Mouse (Mus musculus) limb, embryonic 11.5 days (tissue): ENCODE data around the gene Matn4. TPM values are rescaled to one million over a fixed set of nuclear protein-coding genes. Genes with fewer than 3 reads are reported as not detected.
A peak's percentile ranks its signal among the peaks of the same experiment; 100 is the strongest.

Experiments used
- ATAC-seq: fragments of 200-750 bp; cut with Nextera tagmentation; 2 replicates; pipeline ENCODE4 v1.8.0; 2017; ENCODE audit warnings: low read depth; ENCODE audit not compliant: insufficient number of reproducible peaks, low FRiP score, low TSS enrichment
- DNase-seq: peaks from one replicate; pipeline ENCODE4 v3.0.0-alpha.2; 2015; ENCODE audit warnings: low spot score
- H3K27ac ChIP-seq: fragments of 300-500 bp; sonication (generic); replicated peaks from 2 replicates; pipeline ENCODE4 v1.5.1; 2014; ENCODE audit warnings: low read depth, mild to moderate bottlenecking, low read length
- H3K27me3 ChIP-seq: fragments of 300-500 bp; sonication (generic); 2 replicates; pipeline ENCODE4 v1.6.1; 2014; ENCODE audit warnings: mild to moderate bottlenecking, low read length, mixed read lengths; ENCODE audit not compliant: control insufficient read depth, insufficient read depth
- H3K36me3 ChIP-seq: fragments of 300-500 bp; sonication (generic); 2 replicates; pipeline ENCODE4 v1.6.1; 2014; ENCODE audit warnings: mild to moderate bottlenecking, low read length, moderate library complexity, mixed read lengths; ENCODE audit not compliant: control insufficient read depth, insufficient read depth
- H3K4me1 ChIP-seq: fragments of 300-500 bp; sonication (generic); 2 replicates; pipeline ENCODE4 v1.6.1; 2014; ENCODE audit warnings: low read length, mixed read lengths; ENCODE audit not compliant: control insufficient read depth, insufficient read depth
- H3K4me2 ChIP-seq: fragments of 300-500 bp; sonication (generic); 2 replicates; pipeline ENCODE4 v1.6.1; 2014; ENCODE audit warnings: low read depth, mild to moderate bottlenecking, moderate library complexity; ENCODE audit not compliant: severe bottlenecking
- H3K4me3 ChIP-seq: fragments of 300-500 bp; sonication (generic); 2 replicates; pipeline ENCODE4 v1.5.1; 2014; ENCODE audit warnings: low read depth, low read length
- H3K9ac ChIP-seq: fragments of 300-500 bp; sonication (generic); 2 replicates; pipeline ENCODE4 v1.6.1; 2014; ENCODE audit warnings: mild to moderate bottlenecking, low read length
- H3K9me3 ChIP-seq: fragments of 300-500 bp; sonication (generic); 2 replicates; pipeline ENCODE4 v1.6.1; 2016; ENCODE audit warnings: low read length; ENCODE audit not compliant: control insufficient read depth
- WGBS: fragments of 180-500 bp; shearing (Covaris S2); extraction: QIAGEN DNeasy Blood & Tissue Kit; methylation state at CpG from one replicate; pipeline ENCODE4 v1.1.7; 2014; 5-methylcytosine and 5-hydroxymethylcytosine counted together
- polyA plus RNA-seq: library from polyadenylated mRNA; unstranded; fragments of >200 nt; fragmentation: Nextera tagmentation; extraction: Ambion mirVana; gene quantifications from 2 replicates; pipeline ENCODE4 v1.2.1, GENCODE M21; 2014

Matn4 gene
- 2.7 and 3.6 TPM in 2 replicates for polyA plus RNA-seq

DNA sequence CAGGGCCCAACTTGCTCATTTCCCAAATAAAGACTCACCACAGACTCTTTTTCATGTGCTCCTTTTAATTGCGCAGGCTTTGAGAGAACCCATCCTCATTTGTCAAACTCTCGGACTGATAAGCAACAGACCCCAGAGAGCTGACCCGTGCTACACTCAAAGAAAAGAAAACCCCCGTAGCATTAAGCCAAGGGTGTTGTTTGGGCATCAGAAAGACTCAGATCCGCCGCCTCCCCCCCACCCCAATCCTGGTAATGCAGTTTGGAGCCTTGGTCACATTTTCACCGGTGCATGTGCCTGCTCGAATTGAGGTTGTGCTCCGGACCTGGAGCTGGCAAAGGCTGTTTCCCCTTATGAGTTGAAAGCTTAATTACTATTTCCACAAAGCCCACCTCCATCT lies at the start of gene Matn4:
Matn4 (minus strand) TSS at position 101 of the 400 bp plus-strand sequence.
- ATAC-seq (no peak), DNase-seq (no peak)
- H3K36me3 ChIP-seq, result no peaks in the 10 kb centered on the region
- peaks cover 13% of the 10 kb centered on the region; the same call in 1 of the 2 replicates for H3K4me1 ChIP-seq
- WGBS, result 3% methylated on average over 9 of the region's 9 CpGs
- peak within 1 kb of the TSS; percentile 31 for H3K4me3 ChIP-seq
- H3K27me3 ChIP-seq, result peaks cover 87% of the 10 kb centered on the region
- H3K27ac ChIP-seq, result no peak within 1 kb of the TSS
- no peaks in the 10 kb centered on the region for H3K9me3 ChIP-seq
- H3K4me2 ChIP-seq, result peak within 1 kb of the TSS; percentile 58
- peak within 1 kb of the TSS; percentile 38; the same call in 1 of the 2 replicates for H3K9ac ChIP-seq

DNA sequence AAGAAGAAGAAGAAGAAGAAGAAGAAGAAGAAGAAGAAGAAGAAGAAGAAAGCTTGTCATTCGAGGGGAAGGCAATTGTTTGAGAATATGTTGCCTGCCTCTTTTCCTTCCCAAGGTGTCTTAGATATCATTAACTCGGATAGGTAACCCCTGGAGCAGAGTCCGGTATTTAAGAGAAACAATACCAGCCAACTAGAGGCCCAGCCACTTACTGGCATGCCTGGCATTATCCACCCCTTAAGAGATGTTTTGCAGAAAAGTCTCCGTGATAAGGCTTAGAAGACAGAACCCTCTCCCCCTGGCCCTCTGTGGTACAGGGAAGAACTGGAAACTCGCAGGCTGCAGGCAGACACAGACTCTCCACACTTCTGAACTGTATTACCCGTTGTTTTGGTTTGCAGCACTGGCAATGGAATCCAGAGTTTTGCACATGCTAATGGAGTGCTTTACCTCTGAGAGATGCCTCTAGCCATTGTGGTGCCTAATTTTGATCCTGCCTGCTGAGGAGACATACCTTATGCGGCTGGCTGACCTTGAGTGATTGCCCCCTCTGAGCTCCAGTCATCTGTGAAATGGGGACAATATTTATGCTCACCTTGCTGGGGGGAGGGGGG lies 49.0 kb upstream of the Matn4 start:
- no peak overlapping the region for H3K9ac ChIP-seq
- H3K4me1 ChIP-seq, result peaks cover 13% of the 10 kb centered on the region; the same call in 1 of the 2 replicates
- H3K9me3 ChIP-seq, result no peaks in the 10 kb centered on the region
- no peak for ATAC-seq
- no peak overlapping the region for H3K4me3 ChIP-seq
- no peak overlapping the region for H3K4me2 ChIP-seq
- H3K36me3 ChIP-seq, result no peaks in the 10 kb centered on the region
- H3K27me3 ChIP-seq, result no peaks in the 10 kb centered on the region
- DNase-seq, result no peak
- no peak overlapping the region for H3K27ac ChIP-seq
- WGBS, result 71% methylated on average over 7 of the region's 7 CpGs

DNA sequence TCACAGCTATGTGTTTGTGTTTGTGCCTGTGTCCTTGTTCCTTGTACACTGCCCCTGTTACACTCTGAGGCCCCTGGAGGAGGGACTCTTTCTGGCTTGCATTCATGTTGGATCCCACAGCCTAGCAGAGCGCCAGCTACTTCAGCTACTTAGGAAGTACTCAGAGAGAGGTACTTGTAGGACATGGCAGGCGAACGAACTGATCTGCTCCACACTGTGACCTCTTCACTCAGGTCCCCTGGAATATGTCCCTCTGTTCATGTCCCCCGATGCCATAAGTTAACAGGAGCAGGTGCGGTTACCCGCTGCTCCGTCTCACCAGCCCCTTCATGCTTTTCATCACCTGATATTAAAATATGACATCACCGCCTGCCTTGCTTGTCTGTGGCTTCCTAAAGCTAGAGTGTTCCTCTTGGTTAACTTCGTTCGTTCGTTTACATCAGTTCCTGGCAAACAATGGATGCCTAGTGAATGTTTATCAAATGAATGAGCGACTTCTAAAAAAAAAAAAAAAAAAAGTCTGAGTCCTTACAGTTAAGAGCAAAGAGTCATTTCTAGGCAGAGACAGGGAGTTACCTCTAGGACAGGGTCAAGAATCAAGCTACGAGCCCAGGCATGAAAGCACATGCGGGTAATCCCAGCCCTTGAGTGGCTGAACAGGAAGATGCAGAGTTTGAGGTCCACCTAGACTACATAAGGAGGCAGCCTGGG lies 48.2 kb upstream of the Matn4 start:
- peaks cover 13% of the 10 kb centered on the region; the same call in 1 of the 2 replicates for H3K4me1 ChIP-seq
- H3K4me2 ChIP-seq, result no peak overlapping the region
- 86% methylated on average over 14 of the region's 14 CpGs for WGBS
- 0 out of 2 replicates have a peak overlapping the region, but pooled peaks have one; percentile 8 for H3K27ac ChIP-seq
- DNase-seq, result no peak
- H3K36me3 ChIP-seq, result no peaks in the 10 kb centered on the region
- no peak overlapping the region for H3K9ac ChIP-seq
- H3K27me3 ChIP-seq, result no peaks in the 10 kb centered on the region
- H3K4me3 ChIP-seq, result no peak overlapping the region
- ATAC-seq, result no peak
- H3K9me3 ChIP-seq, result no peaks in the 10 kb centered on the region

DNA sequence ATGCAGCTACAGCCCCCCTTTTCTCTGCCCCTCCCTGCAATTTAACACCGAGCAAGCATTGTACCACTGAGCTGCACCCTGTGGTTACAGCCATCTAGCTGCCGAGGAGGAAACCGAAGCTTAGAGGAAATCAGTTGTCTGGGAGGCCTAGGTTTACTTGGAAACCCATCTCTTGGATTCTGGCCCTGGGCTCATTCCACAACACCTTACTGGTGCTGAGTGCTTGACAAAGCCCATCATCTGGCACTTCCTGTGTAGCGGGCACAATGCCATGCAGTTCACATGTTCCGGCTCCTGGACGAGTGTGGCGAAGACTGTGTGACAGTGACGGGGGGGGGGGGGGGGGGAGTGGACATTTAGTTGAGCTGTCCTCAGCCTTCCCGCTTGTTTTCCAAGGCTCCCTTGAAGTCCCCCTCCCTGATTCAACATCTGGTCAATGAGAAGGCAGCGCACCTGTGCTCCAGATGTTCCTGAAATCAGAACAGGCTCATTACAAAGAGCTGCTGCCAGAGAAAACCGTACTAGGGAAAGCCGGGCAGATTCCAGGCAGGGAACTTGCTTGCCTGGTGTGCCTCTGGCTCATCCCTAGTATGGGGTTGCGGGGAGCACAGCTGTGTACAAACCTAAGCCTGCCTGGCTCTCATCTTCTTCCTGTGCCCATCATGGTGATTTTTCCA lies 47.2 kb upstream of the Matn4 start:
- H3K9ac ChIP-seq, result no peak overlapping the region; the same call in 1 of the 2 replicates
- H3K9me3 ChIP-seq, result no peaks in the 10 kb centered on the region
- 24% methylated on average over 13 of the region's 13 CpGs for WGBS
- DNase-seq, result peak; percentile 81
- H3K27me3 ChIP-seq, result no peaks in the 10 kb centered on the region
- H3K27ac ChIP-seq, result peak overlapping the region; percentile 25; the same call in 1 of the 2 replicates
- peaks cover 13% of the 10 kb centered on the region; the same call in 1 of the 2 replicates for H3K4me1 ChIP-seq
- no peaks in the 10 kb centered on the region for H3K36me3 ChIP-seq
- H3K4me3 ChIP-seq, result no peak overlapping the region
- H3K4me2 ChIP-seq, result no peak overlapping the region; the same call in 1 of the 2 replicates
- peak; percentile 66 for ATAC-seq

DNA sequence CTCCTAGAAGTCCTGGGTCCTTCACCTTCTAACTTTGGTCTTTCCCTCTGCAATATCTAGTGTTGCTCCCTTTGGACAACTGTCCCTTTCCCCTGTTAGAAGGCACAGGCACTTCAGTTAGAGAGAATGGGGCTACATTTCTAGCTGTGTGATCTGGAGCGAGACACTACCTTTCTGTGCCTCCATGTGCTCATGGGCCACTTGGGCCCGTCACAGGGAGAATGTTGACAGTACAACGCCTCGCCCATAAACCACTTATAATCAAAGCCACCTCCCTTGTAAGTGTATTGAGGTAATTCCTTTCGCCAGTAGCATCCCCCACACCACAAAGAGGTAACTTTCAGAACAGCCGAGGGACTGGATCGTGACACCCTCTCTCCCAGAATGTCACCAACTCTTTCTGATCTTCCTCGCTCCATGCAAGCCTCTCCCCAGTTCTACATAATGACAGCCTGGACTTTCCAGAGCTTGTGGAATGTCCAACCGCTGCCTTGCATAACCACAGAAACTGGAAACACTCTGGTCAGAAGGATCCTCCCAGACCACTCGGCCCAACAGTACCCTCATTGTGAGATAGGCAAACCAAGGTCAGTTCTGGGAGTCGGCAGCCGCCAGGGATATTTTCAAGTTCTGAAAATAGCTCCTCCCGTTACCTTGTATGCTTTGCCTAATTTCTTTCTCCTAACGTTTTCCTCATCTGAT lies 44.5 kb upstream of the Matn4 start:
- DNase-seq, result no peak
- no peak overlapping the region for H3K4me3 ChIP-seq
- H3K27ac ChIP-seq, result no peak overlapping the region
- 84% methylated on average over 14 of the region's 14 CpGs for WGBS
- H3K9me3 ChIP-seq, result no peaks in the 10 kb centered on the region
- H3K27me3 ChIP-seq, result no peaks in the 10 kb centered on the region
- H3K9ac ChIP-seq, result no peak overlapping the region
- ATAC-seq, result no peak
- H3K36me3 ChIP-seq, result no peaks in the 10 kb centered on the region
- peaks cover 8% of the 10 kb centered on the region; the same call in 1 of the 2 replicates for H3K4me1 ChIP-seq
- H3K4me2 ChIP-seq, result no peak overlapping the region

DNA sequence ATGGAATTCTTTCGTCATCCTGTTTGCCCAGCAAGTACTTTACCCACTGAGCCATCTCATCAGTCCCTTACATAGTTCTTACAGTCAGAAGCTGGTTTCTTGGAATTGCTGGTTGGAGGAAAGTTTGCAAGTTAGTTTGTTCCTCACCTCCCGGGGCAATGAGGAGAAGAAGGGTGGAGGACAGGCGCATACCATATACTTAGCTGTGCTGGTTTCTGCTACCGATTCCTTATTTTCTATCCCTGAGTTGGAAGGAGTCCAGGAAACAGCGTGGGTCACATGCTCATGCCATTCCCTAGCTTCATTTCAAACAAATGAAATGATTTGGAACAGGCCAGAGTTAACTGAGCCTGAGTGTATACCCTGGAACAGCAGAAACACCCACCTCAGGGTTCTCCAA lies 44.0 kb upstream of the Matn4 start:
- no peaks in the 10 kb centered on the region for H3K36me3 ChIP-seq
- H3K4me3 ChIP-seq, result no peak overlapping the region
- ATAC-seq (no peak), DNase-seq (no peak)
- H3K9ac ChIP-seq, result no peak overlapping the region
- H3K27me3 ChIP-seq, result no peaks in the 10 kb centered on the region
- H3K27ac ChIP-seq, result no peak overlapping the region
- 82% methylated on average over 5 of the region's 5 CpGs for WGBS
- no peaks in the 10 kb centered on the region for H3K9me3 ChIP-seq
- H3K4me1 ChIP-seq, result peaks cover 8% of the 10 kb centered on the region; the same call in 1 of the 2 replicates
- no peak overlapping the region for H3K4me2 ChIP-seq

DNA sequence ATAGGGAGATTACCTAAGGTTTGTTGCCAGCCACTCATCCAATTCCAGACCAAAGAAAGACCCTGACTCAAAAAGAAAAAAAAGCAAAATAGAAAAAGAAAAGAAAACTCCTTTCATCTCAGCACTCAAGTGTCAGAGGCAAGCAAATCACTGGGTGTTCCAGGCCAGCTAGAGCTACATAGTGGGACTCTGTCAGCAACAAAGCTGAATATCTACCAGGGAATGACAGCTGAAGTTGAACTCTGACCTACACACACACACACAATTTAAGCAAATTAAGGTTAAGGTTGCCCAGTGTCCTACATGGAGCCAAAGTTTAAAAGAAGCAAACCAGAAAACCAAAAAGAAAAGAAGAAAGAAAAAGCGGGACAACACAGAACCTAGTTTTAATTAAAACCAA lies 43.2 kb upstream of the Matn4 start:
- Histone ChIP-seq H3K9me3 (no peaks in the 10 kb centered on the region), H3K27ac (no peak overlapping the region), H3K9ac (no peak overlapping the region), H3K4me2 (no peak overlapping the region), H3K4me3 (no peak overlapping the region), H3K36me3 (no peaks in the 10 kb centered on the region), H3K27me3 (no peaks in the 10 kb centered on the region), H3K4me1 (peaks cover 8% of the 10 kb centered on the region; the same call in 1 of the 2 replicates)
- no peak for ATAC-seq
- no peak for DNase-seq
- WGBS, result 92% methylated on average over 1 of the region's 1 CpGs

DNA sequence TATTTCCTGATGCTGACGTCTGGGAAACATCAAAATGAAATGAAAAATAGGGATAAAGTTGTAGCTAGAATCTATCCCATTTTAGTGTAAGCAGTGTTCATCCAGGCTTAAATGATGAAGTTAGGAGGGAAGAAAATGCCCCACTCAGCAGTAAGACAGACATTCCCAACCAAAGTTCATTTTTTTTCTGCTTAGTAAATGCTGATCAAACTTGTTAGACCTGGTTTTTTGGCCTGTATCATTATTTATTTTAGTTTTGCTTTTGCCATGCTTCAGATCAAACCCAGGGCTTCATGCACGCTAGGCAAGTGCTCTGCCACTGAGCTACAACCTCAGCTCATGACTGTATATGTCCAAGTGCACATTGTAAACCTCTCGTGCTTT lies 41.1 kb upstream of the Matn4 start:
- Histone ChIP-seq H3K4me3 (no peak overlapping the region), H3K4me2 (no peak overlapping the region), H3K4me1 (peaks cover 8% of the 10 kb centered on the region; the same call in 1 of the 2 replicates), H3K27ac (no peak overlapping the region), H3K9ac (no peak overlapping the region), H3K9me3 (no peaks in the 10 kb centered on the region), H3K27me3 (peaks cover 2% of the 10 kb centered on the region; the same call in 1 of the 2 replicates), H3K36me3 (no peaks in the 10 kb centered on the region)
- WGBS, result 80% methylated on average over 3 of the region's 3 CpGs
- DNase-seq (no peak), ATAC-seq (no peak)
